In the genomic region with DNA sequence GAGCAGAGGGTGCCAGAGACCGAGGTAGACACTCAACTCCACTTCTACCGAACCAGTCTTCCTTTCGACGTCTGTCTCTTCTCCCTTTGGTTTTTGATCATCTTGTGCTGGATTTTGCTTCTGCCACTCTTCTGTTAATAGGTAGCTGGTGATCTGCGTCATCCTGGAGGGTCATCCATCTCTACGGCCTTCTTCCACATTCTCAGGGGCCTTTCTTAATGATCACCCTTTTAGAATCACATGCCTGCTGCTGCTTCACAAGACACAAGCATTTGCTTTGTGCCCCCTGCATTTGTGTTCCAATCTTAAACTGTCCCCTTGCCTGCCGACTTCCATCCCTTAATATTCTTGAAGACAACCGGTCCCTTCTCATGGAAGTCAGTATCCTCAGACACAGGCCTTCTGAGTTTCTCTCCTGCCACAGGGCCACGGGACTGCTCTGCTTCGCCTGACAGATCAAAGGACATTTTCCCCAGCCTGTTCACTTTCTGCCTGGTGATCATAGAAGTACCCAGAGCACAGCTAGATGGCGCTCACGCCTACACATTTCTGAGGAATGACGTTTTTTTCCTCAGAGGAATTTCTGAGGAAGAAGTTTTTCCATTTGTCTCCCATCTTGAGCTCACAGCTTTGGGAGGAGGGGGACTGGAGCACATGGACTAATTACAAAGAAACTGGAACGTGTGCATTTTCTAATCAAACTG, we compare ENCODE assay signal across 9 mouse cellular contexts.
DNase-seq lines count a peak whose midpoint lies in the region; ATAC-seq and TF ChIP-seq lines count a peak whose summit lies in the region.
"Had no signal": no experiment of that assay in that cellular context is flagged by ENCODE, and none has a peak within 500 bp of the region (broad histone marks: within the 10 kb centered on the region; RNA-seq: fewer than 3 reads in every experiment).

No protein-coding gene starts in this region.

- no peak for DNase-seq in cerebellum, adult 11-12 months
- DNase-seq in adipocyte (ENCODE audit: low spot score) = peak; percentile 87
- peak; percentile 91 for DNase-seq in embryo, embryonic 11 days
- peak; percentile 91 for DNase-seq in heart, adult 11 months
- peak; percentile 53 to 79 for DNase-seq in kidney, adult 8-10 months
- peak; percentile 97 for DNase-seq in lung, embryonic 14.5 days
- peak; percentile 48 for DNase-seq in splenic B cell, adult 2 months (ENCODE audit: low read depth, low spot score)

- H3K27me3 ChIP-seq in lung, embryonic 14.5 days (ENCODE audit: insufficient read depth, low read length) = no peaks in the 10 kb centered on the region; the same call in 1 of the 2 replicates
- no peaks in the 10 kb centered on the region for H3K27me3 ChIP-seq in splenic B cell, adult 2 months (ENCODE audit: control insufficient read depth, insufficient read depth, low read length, poor library complexity, severe bottlenecking)
- H3K27me3 ChIP-seq: stomach, embryonic 15.5 days had no signal

- H3K36me3 ChIP-seq in lung, embryonic 14.5 days (ENCODE audit: insufficient read depth) = no peaks in the 10 kb centered on the region
- H3K36me3 ChIP-seq in splenic B cell, adult 2 months (ENCODE audit: control insufficient read depth, insufficient read depth, low read length, poor library complexity, severe bottlenecking) = no peaks in the 10 kb centered on the region
- H3K36me3 ChIP-seq: stomach, embryonic 15.5 days had no signal

- no peak overlapping the region for H3K9ac ChIP-seq in lung, embryonic 14.5 days
- H3K9ac ChIP-seq: stomach, embryonic 15.5 days had no signal

- WGBS in lung, embryonic 14.5 days = 30% methylated on average over 14 of the region's 14 CpGs

- ATAC-seq in cerebellum, adult (ENCODE audit: insufficient number of reproducible peaks, low FRiP score, low TSS enrichment) = peak; percentile 61; the same call in 1 of the 2 replicates
- peak; percentile 69 for ATAC-seq in lung, embryonic 14.5 days (ENCODE audit: insufficient read depth)

- H3K4me3 ChIP-seq in lung, embryonic 14.5 days (ENCODE audit: low read depth, low read length) = no peak overlapping the region
- H3K4me3 ChIP-seq: stomach, embryonic 15.5 days had no signal

- H3K27ac ChIP-seq in lung, embryonic 14.5 days (ENCODE audit: low read depth) = no peak overlapping the region
- H3K27ac ChIP-seq: stomach, embryonic 15.5 days had no signal

- no peaks in the 10 kb centered on the region for H3K9me3 ChIP-seq in lung, embryonic 14.5 days (ENCODE audit: low read depth, low read length)
- H3K9me3 ChIP-seq: stomach, embryonic 15.5 days had no signal

- H3K4me1 ChIP-seq in lung, embryonic 14.5 days (ENCODE audit: insufficient read depth) = no peaks in the 10 kb centered on the region; the same call in 1 of the 2 replicates

- H3K4me2 ChIP-seq in lung, embryonic 14.5 days = no peak overlapping the region
- H3K4me2 ChIP-seq: stomach, embryonic 15.5 days had no signal

- TF ChIP-seq CTCF in lung, embryonic 14.5 days (IDR thresholded peaks at IDR 0.05; ENCODE audit: low read depth) = peak; percentile 79
